Comparison of ENCODE assay signal across 8 mouse cellular contexts in genomic region chr17:24885356-24886133, GRCm38 (mm10). TPM values are rescaled to one million over a fixed set of nuclear protein-coding genes. Genes with fewer than 3 reads are reported as not detected.
DNase-seq lines count a peak whose midpoint lies in the region; ATAC-seq and TF ChIP-seq lines count a peak whose summit lies in the region.

No protein-coding gene starts in this region.

- peak overlapping the region; percentile 98 for H3K27ac ChIP-seq in testis, adult 2 months (ENCODE audit: control insufficient read depth, insufficient read depth, low read depth, low read length)
- H3K27ac ChIP-seq in liver, embryonic 11.5 days (ENCODE audit: low read depth, low read length), result no peak overlapping the region; the same call in 1 of the 2 replicates

- peak overlapping the region; percentile 74 for H3K9ac ChIP-seq in liver, embryonic 11.5 days (ENCODE audit: low read depth, low read length)

- no peak for ATAC-seq in liver, embryonic 11.5 days (replicated peaks; ENCODE audit: low FRiP score)

- H3K9me3 ChIP-seq in liver, embryonic 11.5 days (ENCODE audit: control insufficient read depth, low read length), result no peaks in the 10 kb centered on the region

- H3K36me3 ChIP-seq in testis, adult 2 months (ENCODE audit: control insufficient read depth, insufficient read depth, low read length), result no peaks in the 10 kb centered on the region; the same call in none of the 2 replicates
- peaks cover 28% of the 10 kb centered on the region; the same call in 1 of the 2 replicates for H3K36me3 ChIP-seq in liver, embryonic 11.5 days (ENCODE audit: control insufficient read depth, insufficient read depth, low read length)

- no peaks in the 10 kb centered on the region for H3K27me3 ChIP-seq in testis, adult 2 months (ENCODE audit: control insufficient read depth, insufficient read depth, low read length)
- H3K27me3 ChIP-seq in liver, embryonic 11.5 days (replicated peaks; ENCODE audit: control insufficient read depth, insufficient read depth, low read length), result no peaks in the 10 kb centered on the region

- peak overlapping the region; percentile 92 for H3K4me2 ChIP-seq in liver, embryonic 11.5 days

- TF ChIP-seq CTCF in testis, adult 2 months (IDR thresholded peaks at IDR 0.05; ENCODE audit: control insufficient read depth, insufficient read depth, insufficient replicate concordance, low read depth, low read length), result no peak

- peaks cover 13% of the 10 kb centered on the region for H3K4me1 ChIP-seq in testis, adult 2 months (ENCODE audit: control insufficient read depth, insufficient read depth, low read length)
- H3K4me1 ChIP-seq in liver, embryonic 11.5 days (replicated peaks; ENCODE audit: control insufficient read depth, insufficient read depth, low read length), result peaks cover 18% of the 10 kb centered on the region

- peak; percentile 66 for DNase-seq in cerebellum, adult 9-10 months
- no peak for DNase-seq in cerebellum, postnatal 4 days (ENCODE audit: low spot score in 2 of 2)
- no peak for DNase-seq in testis, postnatal 10 days (ENCODE audit: low spot score)
- no peak for DNase-seq in liver, embryonic 11.5 days (ENCODE audit: low spot score)
- DNase-seq in frontal cortex, adult 2 months (ENCODE audit: extremely low spot score in 1 of 2, low spot score in 1 of 2), result no peak
- DNase-seq in layer of hippocampus, adult 8-10 months (ENCODE audit: low spot score in 2 of 2), result no peak
- DNase-seq in left cerebral cortex, adult 8-10 months (ENCODE audit: low spot score in 2 of 2), result no peak

- 0 out of 2 replicates have a peak, but pooled peaks have one; percentile 16 for TF ChIP-seq POLR2A in testis, adult 2 months (IDR thresholded peaks at IDR 0.05; ENCODE audit: control insufficient read depth, low read depth, low read length)

- peak overlapping the region; percentile 99 for H3K4me3 ChIP-seq in testis, adult 2 months (ENCODE audit: control insufficient read depth, low read depth, low read length)
- peak overlapping the region; percentile 76 for H3K4me3 ChIP-seq in liver, embryonic 11.5 days (ENCODE audit: low read depth, low read length)

- WGBS in liver, embryonic 11.5 days, result 22% methylated on average over 22 of the region's 22 CpGs

RNA-seq across cellular contexts. Expression of gene Nubp2, which starts 0.6 kb away (rescaled TPM):
- 125 and 131 TPM in 2 replicates for polyA plus RNA-seq in testis, adult 2 months (2012; rRNA removed)
- polyA plus RNA-seq in liver, embryonic 11.5 days (2014; fragmentation: Nextera tagmentation; extraction: Ambion mirVana), result 123 and 135 TPM in 2 replicates
- polyA plus RNA-seq in frontal cortex, adult 2 months (2012; rRNA removed), result 29.0 and 31.4 TPM in 2 replicates
- 10 to 100 TPM; 32.1 to 36.8 (median 33.3) TPM for total RNA-seq in layer of hippocampus, adult 8-10 months (2022)
- 10 to 100 TPM; 28.1 to 33.7 (median 32.0) TPM for total RNA-seq in left cerebral cortex, adult 8-10 months (2022)

RNA-seq across cellular contexts. Expression of gene Spsb3, which starts 0.9 kb away (rescaled TPM):
- 161 and 177 TPM in 2 replicates for polyA plus RNA-seq in testis, adult 2 months (2012; rRNA removed)
- polyA plus RNA-seq in liver, embryonic 11.5 days (2014; fragmentation: Nextera tagmentation; extraction: Ambion mirVana), result 35.0 and 40.9 TPM in 2 replicates
- polyA plus RNA-seq in frontal cortex, adult 2 months (2012; rRNA removed), result 69.1 and 78.1 TPM in 2 replicates
- total RNA-seq in layer of hippocampus, adult 8-10 months (2022), result 10 to 100 TPM; 40.6 to 45.3 (median 41.8) TPM
- 10 to 100 TPM; 51.6 to 57.5 (median 55.3) TPM for total RNA-seq in left cerebral cortex, adult 8-10 months (2022)

RNA-seq across cellular contexts. Expression of gene Eme2, which starts 9.3 kb away (rescaled TPM):
- polyA plus RNA-seq in testis, adult 2 months (2012; rRNA removed), result 28.0 and 31.2 TPM in 2 replicates
- polyA plus RNA-seq in liver, embryonic 11.5 days (2014; fragmentation: Nextera tagmentation; extraction: Ambion mirVana), result 21.9 and 23.4 TPM in 2 replicates
- 63.7 and 67.9 TPM in 2 replicates for polyA plus RNA-seq in frontal cortex, adult 2 months (2012; rRNA removed)
- total RNA-seq in layer of hippocampus, adult 8-10 months (2022), result 10 to 100 TPM; 54.6 to 64.3 (median 62.0) TPM
- 10 to 100 TPM; 44.3 to 57.5 (median 48.6) TPM for total RNA-seq in left cerebral cortex, adult 8-10 months (2022)

RNA-seq across cellular contexts. Expression of gene Mrps34, which starts 9.4 kb away (rescaled TPM):
- polyA plus RNA-seq in testis, adult 2 months (2012; rRNA removed), result 45.9 and 56.7 TPM in 2 replicates
- 123 and 129 TPM in 2 replicates for polyA plus RNA-seq in liver, embryonic 11.5 days (2014; fragmentation: Nextera tagmentation; extraction: Ambion mirVana)
- polyA plus RNA-seq in frontal cortex, adult 2 months (2012; rRNA removed), result 111 and 127 TPM in 2 replicates
- 10 to 100 TPM; 63.3 to 78.7 (median 73.4) TPM for total RNA-seq in layer of hippocampus, adult 8-10 months (2022)
- 10 to 100 TPM; 65.0 to 73.3 (median 69.1) TPM for total RNA-seq in left cerebral cortex, adult 8-10 months (2022)

RNA-seq across cellular contexts. Expression of gene Nme3, which starts 10.8 kb away (rescaled TPM):
- 9.3 and 15.5 TPM in 2 replicates for polyA plus RNA-seq in testis, adult 2 months (2012; rRNA removed)
- 70.5 and 76.3 TPM in 2 replicates for polyA plus RNA-seq in liver, embryonic 11.5 days (2014; fragmentation: Nextera tagmentation; extraction: Ambion mirVana)
- polyA plus RNA-seq in frontal cortex, adult 2 months (2012; rRNA removed), result 76.8 and 81.6 TPM in 2 replicates
- total RNA-seq in layer of hippocampus, adult 8-10 months (2022), result 10 to 100 TPM; 50.9 to 64.2 (median 51.9) TPM
- 10 to 100 TPM; 43.5 to 59.7 (median 55.1) TPM for total RNA-seq in left cerebral cortex, adult 8-10 months (2022)
